Mouse (Mus musculus) granulocyte monocyte progenitor cell, adult 5-6 weeks (primary cell): ENCODE data around the gene Hspb6. TPM values are rescaled to one million over a fixed set of nuclear protein-coding genes. Genes with fewer than 3 reads are reported as not detected.

Source experiments
- ATAC-seq: replicated peaks from 2 replicates; pipeline ENCODE4 v1.8.0; 2016; ENCODE audit warnings: mild to moderate bottlenecking, moderate TSS enrichment, inconsistent platforms; ENCODE audit not compliant: poor library complexity, severe bottlenecking
- total RNA-seq, 2 experiments: library from RNA; stranded (forward) in 1 of 2; stranded (reverse) in 1 of 2; fragments of 200-712, 200-1000 nt in 1 of 2; fragments of >200 nt in 1 of 2; fragmentation: Nextera tagmentation in 1 of 2; gene quantifications; 2 replicates each; pipeline ENCODE4 v1.2.3; 2014 to 2017

Gene Hspb6
- total RNA-seq, 2 experiments from 2014 or later = 3.9 to 14.9 TPM

DNA sequence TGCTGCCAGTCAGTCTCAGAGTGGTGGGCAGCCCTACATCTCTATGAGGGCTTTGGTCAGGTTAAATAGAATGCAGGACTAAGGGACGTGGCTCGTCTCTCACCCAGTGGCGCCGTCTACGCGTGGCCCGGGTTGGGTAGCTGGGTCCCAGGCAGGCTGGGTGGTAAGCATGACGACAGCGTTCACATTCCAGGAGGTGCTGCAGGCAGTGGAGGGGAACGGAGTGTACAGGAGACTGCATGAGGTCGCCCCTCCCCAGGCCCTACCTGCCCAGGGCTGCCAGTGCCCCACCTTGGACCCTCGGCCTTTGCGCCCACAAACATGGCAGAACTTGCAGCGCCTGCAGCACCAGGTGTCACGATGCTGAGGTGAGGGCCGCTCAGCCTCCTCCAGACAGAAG lies 29.6 kb downstream of the Hspb6 start:
- ATAC-seq = no peak

- ATAC-seq = no peak
These were observed 32.4 kb downstream of the Hspb6 start for GRCm38 (mm10) chr7:30584339-30584738.

- no peak for ATAC-seq
These were observed 33.2 kb downstream of the Hspb6 start for GRCm38 (mm10) chr7:30585170-30585569.

DNA sequence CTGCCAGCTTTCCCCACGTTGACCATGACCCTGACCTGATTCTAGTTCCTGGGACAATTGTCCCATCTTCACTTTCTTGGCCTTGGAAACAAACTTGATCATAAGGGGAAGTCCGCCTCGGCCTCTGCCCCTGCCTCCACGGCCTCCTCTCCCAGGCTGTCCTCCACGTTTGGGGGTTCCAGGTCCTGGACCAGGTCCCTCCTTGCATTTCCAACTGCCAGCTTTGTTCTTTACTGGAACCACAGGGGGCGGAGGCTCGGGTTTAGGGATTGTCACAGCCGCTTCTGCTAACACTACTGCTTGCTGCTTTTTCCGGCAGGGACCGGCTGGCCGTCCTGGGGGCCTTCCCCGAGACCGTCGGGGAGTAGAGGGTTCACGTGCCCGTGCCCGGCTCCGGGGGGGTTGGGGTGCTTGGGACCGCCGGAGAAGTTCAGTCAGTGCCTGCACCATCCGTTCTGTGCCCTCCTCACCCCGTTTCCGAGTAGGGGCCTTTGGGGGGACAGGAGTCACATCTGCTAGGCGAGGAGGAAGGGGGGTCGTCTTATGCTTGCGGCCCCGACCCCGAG lies 34.6 kb downstream of the Hspb6 start:
- no peak for ATAC-seq

GRCm38 (mm10) chr7:30587842-30588667 lies 36.1 kb downstream of the Hspb6 start:
- ATAC-seq = no peak

DNA sequence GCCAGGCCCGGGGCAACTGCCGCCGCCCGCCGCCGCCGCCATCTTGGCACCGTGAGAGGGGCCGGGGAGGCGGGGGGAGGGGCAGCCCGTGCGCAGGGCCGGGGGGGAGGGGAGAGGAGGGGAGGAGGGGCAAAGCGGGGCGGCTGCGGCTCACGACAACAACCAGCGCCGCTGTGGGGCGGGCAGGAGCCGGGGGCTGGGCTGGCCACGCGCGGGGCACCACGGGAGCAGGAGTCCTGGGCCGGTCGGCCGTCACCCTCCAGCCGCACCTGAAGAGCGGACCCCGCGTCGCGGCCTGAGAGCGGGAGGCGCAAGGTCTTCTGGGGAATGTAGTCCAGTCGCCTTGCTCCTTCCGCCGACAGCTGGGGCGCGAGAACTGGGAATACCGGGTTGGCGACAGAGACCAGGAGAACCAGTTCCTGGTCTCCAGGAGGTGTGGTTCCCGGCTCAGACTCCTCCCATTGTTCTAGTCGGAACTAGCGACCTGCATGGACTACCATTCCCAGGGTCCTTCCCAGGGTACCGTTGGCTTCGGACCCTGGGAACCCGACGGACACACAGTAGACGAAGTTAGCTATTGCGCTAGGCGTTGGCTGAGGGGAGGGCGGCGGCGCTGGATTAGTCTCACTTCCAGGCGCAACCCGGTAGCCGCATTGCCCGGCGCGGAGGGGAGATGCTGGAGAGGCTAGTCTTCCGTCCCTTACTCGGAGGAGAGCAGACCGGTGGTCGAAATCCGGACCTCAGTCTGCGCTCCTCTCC lies 36.9 kb downstream of the Hspb6 start, which contains the start of gene Kmt2b:
Gene Kmt2b (minus strand): TSS at position 51 of the 759 bp plus-strand sequence.
- peak; percentile 77 for ATAC-seq

DNA sequence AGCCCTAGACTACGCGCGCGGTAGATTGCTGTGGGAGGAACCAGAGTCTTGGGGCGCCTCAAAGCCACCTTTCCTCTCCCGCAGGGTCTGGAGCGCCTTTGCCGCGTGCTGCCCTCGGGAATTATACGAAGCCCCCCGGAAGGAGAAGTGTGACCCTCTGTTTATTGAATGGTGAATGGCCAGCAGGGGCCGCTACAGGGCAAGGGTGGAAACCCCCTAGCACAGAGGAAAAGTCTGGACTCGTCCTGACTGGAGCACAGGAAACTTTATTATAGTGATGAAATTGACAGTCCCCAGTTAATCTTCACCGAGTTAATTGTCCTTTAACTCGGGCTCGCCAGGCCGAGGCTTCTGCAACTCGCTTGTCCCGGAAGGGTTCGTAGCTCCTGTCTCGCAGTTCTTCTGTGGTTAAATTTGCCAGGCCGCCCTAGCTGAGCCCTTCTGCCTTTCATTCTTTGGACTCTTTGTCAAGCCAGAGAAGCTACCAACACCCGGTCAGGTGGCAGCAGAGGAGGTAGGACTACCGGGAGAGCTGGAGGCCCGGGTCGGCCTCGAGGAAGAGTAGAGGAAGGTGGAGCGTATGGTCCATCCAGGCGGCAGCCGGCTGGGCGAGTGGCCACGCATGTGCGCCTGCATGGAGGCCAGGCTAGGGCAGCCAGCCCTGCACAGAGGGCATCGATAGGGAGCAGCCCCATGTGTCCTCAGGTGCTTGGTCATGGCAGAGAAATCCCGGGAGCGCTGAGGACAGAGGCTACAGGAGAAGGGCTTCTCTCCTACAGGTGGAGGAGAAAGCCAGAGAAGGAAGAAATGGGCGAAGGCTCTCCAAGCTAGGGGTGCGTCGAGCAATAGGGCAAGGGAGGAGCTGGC lies 37.7 kb downstream of the Hspb6 start:
- peak; percentile 49 for ATAC-seq

DNA sequence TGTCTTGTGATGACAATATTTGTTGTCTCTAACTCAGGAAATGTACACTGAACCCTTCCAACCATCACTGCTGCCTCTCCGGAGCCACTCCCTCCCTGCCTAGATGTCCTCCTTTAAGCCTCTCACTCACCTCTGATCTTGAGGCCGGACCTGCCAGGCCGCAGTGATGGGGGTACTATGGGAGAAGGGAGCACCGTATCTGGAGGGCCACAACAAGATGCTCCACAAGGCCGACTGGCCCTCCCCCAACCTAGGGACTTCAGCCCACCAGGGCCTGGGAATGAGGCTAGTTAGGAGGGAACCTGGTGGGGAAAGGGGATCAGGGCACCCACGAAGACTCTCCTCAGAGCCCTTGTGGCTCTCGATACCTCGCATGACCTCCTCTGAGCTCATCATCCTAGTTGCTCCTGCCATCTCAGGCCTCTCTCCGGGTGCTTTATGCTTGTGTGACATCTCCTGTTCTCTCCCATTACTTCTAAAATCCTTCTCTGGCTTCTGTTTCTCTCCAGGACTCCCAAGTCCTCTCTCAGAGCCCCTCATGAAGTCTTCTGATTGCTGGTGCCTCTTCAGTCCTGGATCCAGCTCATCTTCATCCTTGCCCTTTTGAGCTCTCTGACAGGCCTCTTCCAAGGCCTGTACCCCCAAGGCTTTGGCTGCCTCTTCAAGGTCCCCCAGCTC lies 39.1 kb downstream of the Hspb6 start:
- no peak for ATAC-seq

DNA sequence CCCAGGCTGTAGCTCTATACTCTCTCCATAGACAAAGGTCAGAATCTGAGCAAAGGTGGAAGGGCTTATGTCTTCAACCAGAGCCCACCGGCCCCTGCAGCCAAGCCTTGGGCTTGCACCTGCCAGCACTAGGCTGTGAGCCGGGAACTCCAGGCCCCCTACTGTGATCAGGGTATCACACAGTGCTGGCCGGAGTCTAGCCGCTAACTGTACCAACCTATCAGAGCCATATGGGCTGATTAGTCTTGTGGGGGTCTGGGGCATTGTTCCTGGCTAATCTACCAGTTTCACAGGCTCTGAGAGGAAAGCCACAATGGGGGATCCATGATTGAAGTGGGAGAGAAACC lies 39.6 kb downstream of the Hspb6 start:
- ATAC-seq = no peak

DNA sequence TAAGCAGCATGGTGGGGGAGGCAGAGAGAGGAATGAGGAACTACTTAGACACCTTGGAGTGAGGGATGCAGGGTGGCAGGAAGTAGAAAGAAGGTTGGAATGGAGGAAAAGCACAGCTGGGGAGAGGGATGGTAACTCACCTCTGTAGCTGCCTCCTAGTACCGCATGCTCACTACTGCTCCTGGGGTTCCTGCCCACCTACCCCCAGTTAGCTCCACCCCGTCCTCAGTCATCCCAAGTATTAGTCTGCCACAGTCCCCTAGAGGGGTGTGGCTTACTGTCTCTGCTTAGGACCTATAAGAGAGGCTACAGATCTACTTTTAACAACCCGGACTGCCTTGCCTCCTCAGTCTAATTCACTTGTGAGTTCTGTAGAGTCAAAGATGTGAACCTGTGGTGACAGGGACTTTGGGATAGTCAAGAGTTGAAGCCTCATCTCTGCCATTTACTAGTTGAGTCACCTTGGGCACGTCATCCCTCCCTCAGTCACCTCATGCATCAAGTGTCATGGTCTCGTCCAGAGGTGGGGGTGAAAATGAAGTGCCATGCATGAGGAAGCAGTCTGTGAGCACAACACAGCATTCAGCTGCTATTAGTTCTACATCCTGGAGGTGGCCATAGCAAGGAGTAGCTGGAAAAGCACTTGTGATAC lies 40.9 kb downstream of the Hspb6 start:
- ATAC-seq = no peak

- ATAC-seq = no peak
These were observed 41.9 kb downstream of the Hspb6 start for GRCm38 (mm10) chr7:30593579-30594509.

- no peak; the same call in 1 of the 2 replicates for ATAC-seq
These were observed 42.6 kb downstream of the Hspb6 start for GRCm38 (mm10) chr7:30594510-30595024.

DNA sequence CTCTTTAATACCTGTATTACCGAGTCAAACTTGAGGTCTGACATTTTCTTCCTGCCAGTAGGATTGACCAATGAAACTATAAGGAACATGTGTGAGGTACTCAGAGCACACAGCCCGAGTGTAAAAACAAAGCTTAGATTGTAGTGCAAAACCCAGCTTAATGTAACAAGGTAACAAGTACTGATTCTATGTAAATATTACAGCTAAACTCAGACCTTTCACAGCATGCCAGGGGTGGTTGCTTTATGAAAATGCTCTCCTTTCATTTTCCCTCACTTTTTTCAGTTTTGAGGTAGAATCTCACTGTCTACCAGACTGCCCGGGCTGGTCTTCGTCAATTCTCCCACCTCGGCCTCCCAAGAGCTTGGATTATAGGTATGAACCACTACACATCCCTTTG lies 44.1 kb downstream of the Hspb6 start:
- no peak for ATAC-seq

DNA sequence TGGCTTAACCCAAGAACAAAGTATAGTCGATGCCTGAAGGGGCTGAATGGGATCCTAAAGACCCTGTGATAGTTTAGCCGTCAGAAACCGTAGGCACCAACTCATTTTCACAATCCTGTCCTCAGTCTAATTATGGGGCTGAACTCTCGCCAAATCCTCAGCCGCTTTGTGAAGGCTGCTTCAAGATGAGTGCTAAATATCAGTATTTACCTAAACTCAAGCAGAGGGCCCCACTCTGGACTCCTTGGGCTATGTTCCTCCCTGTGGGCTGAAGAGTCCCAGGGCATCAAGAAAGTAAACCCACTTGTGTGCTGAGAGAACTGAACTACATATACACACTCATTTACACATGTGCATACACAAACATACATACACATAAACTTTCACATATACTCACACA lies 44.8 kb downstream of the Hspb6 start:
- ATAC-seq = no peak

DNA sequence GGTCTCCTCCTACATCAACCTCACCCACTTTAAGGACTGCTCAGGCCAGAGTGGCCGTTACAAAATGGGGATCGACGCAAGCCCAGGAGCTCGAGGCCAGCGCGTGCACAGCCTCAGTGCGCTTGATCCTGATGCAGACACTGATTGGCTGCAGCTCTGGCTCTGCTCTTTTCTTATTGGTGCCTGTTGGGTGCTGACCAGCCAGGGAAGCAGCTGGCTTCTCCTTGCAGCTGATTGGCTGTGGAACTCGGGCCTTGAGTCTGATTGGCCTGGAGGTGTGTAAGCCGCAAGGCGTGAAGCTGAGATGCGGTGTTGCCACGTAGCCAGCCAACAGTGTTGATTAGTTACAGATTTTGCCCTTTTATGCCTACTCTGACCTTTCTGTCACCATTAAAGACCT lies 46.8 kb downstream of the Hspb6 start, which contains the start of gene Zbtb32:
Gene Zbtb32 (minus strand): TSS at position 124 of the 400 bp plus-strand sequence.
- ATAC-seq = no peak

GRCm38 (mm10) chr7:30599933-30600353 lies 48.0 kb downstream of the Hspb6 start:
- peak; percentile 99 for ATAC-seq

DNA sequence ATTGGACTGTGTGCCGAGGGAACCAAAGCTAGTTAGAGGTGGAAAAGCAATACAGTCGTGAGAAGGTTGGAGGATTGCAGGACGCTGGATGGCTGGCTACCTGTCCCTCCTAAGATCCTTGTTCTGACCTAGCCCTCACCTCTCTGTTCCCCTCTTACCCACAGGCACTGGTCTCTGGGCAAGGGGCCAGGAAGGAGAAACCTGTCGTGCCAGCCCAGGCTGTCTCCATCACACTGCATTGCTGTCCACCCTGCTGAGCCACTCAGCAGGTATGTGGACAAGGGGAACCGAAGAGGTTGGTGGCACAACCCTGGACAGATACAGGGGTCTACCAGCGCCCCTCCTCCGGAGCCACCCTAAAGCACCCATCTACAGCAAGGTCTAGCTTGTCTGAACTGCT lies 48.7 kb downstream of the Hspb6 start:
- no peak for ATAC-seq

DNA sequence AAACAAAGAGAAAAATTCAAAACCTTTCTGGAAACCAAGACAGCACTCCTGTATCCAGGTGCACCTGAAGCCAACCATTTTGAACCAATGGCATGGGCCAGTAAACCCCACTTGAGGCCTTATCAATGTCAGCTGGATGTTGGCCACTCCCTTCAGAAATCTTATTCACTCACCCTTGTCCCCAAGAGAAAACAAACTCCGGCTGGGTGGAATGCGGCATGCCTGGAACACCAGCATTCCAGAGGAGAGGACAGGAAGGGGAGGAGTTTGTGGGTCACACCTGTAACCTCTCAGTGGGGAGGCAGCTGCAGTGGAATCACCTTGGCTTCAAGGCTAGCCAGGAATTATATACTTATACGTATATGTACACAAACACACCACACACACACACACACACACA lies 50.6 kb downstream of the Hspb6 start:
- ATAC-seq = no peak
